In the genomic region with DNA sequence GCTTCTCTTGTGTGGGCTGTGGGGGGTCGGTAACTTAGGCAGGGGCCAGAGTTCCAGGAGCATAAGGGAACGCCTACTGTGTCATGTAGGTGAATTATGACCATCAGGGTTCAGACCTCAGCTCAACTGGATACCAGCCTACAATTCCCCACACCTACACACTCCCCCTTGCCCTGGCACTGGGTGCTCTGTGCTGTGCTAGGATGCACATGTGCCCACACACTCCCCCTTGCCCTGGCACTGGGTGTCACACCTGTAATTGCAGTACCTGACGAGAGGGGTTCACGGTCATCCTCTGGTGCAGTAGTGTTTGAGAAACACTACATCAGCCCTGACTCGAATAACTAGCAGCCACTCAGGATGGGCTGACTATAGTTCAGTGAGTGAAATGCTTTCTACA, we compare ENCODE assay signal across 22 mouse cellular contexts. TPM values are rescaled to one million over a fixed set of nuclear protein-coding genes. Genes with fewer than 3 reads are reported as not detected.
DNase-seq lines count a peak whose midpoint lies in the region; ATAC-seq lines count a peak whose summit lies in the region.
"Had no signal": no experiment of that assay in that cellular context is flagged by ENCODE, and none has a peak within 500 bp of the region (broad histone marks: within the 10 kb centered on the region; RNA-seq: fewer than 3 reads in every experiment).

No protein-coding gene starts in this region.

- 0 out of 2 replicates have a peak, but pooled peaks have one; percentile 24 for ATAC-seq in forebrain, embryonic 13.5 days
- ATAC-seq in hindbrain, embryonic 15.5 days (ENCODE audit: low FRiP score, low read depth), result 0 out of 2 replicates have a peak, but pooled peaks have one; percentile 30
- no peak for ATAC-seq in hindbrain, embryonic 11.5 days (ENCODE audit: low FRiP score)
- ATAC-seq in hindbrain, embryonic 16.5 days, result 0 out of 2 replicates have a peak, but pooled peaks have one; percentile 22
- ATAC-seq in neural tube, embryonic 12.5 days (ENCODE audit: low FRiP score, low read depth), result peak; percentile 59
- no peak for ATAC-seq in megakaryocyte progenitor cell, adult 5-6 weeks (replicated peaks; ENCODE audit: poor library complexity)
- ATAC-seq: CD4-positive, CD25-positive, alpha-beta regulatory T cell, adult 4 months; forebrain, embryonic 14.5 days; inflammation-experienced regulatory T-cells, adult 6 months had no signal

- H3K9me3 ChIP-seq in forebrain, embryonic 13.5 days (replicated peaks), result no peaks in the 10 kb centered on the region
- no peaks in the 10 kb centered on the region for H3K9me3 ChIP-seq in forebrain, embryonic 10.5 days
- no peaks in the 10 kb centered on the region for H3K9me3 ChIP-seq in hindbrain, embryonic 15.5 days
- H3K9me3 ChIP-seq in hindbrain, embryonic 11.5 days (ENCODE audit: control insufficient read depth, low read length), result no peaks in the 10 kb centered on the region
- no peaks in the 10 kb centered on the region for H3K9me3 ChIP-seq in hindbrain, embryonic 16.5 days (ENCODE audit: control insufficient read depth, low read length)
- H3K9me3 ChIP-seq in neural tube, embryonic 12.5 days, result no peaks in the 10 kb centered on the region
- H3K9me3 ChIP-seq: embryonic facial prominence, embryonic 12.5 days; G1E had no signal

- H3K27me3 ChIP-seq in forebrain, embryonic 13.5 days, result no peaks in the 10 kb centered on the region
- H3K27me3 ChIP-seq in forebrain, embryonic 10.5 days (ENCODE audit: poor library complexity, severe bottlenecking), result no peaks in the 10 kb centered on the region
- no peaks in the 10 kb centered on the region for H3K27me3 ChIP-seq in hindbrain, embryonic 15.5 days
- no peaks in the 10 kb centered on the region for H3K27me3 ChIP-seq in hindbrain, embryonic 11.5 days (ENCODE audit: control insufficient read depth, insufficient read depth, low read length)
- H3K27me3 ChIP-seq in hindbrain, embryonic 16.5 days (replicated peaks; ENCODE audit: control insufficient read depth, insufficient read depth, low read length), result no peaks in the 10 kb centered on the region
- no peaks in the 10 kb centered on the region for H3K27me3 ChIP-seq in neural tube, embryonic 12.5 days (replicated peaks)
- H3K27me3 ChIP-seq: embryonic facial prominence, embryonic 12.5 days had no signal

- H3K4me2 ChIP-seq in forebrain, embryonic 13.5 days, result no peak overlapping the region
- no peak overlapping the region for H3K4me2 ChIP-seq in hindbrain, embryonic 15.5 days
- H3K4me2 ChIP-seq in hindbrain, embryonic 11.5 days (replicated peaks; ENCODE audit: low read depth, low read length), result no peak overlapping the region
- H3K4me2 ChIP-seq in hindbrain, embryonic 16.5 days (ENCODE audit: low read length), result no peak overlapping the region
- no peak overlapping the region for H3K4me2 ChIP-seq in neural tube, embryonic 12.5 days (replicated peaks)
- H3K4me2 ChIP-seq: embryonic facial prominence, embryonic 12.5 days had no signal

- H3K4me3 ChIP-seq in forebrain, embryonic 13.5 days, result no peak overlapping the region
- no peak overlapping the region for H3K4me3 ChIP-seq in forebrain, embryonic 10.5 days
- no peak overlapping the region for H3K4me3 ChIP-seq in hindbrain, embryonic 15.5 days
- no peak overlapping the region for H3K4me3 ChIP-seq in hindbrain, embryonic 11.5 days (ENCODE audit: low read depth, low read length)
- no peak overlapping the region for H3K4me3 ChIP-seq in hindbrain, embryonic 16.5 days (ENCODE audit: low read length)
- H3K4me3 ChIP-seq in neural tube, embryonic 12.5 days, result no peak overlapping the region
- H3K4me3 ChIP-seq: embryonic facial prominence, embryonic 12.5 days had no signal

- DNase-seq in forebrain, embryonic 10.5 days (ENCODE audit: extremely low spot score, low spot score), result no peak
- no peak for DNase-seq in hindbrain, embryonic 11.5 days (ENCODE audit: low spot score)
- no peak for DNase-seq in adrenal gland, adult (ENCODE audit: inconsistent age in 2 of 2, low spot score in 1 of 2)
- DNase-seq: adrenal gland, postnatal 10 days; B cell, adult 2 months; cerebellum, adult 11 months; cerebellum, adult 8-10 months; cerebellum, postnatal 25 days; gastrocnemius, postnatal 36 days; heart, adult 11 months; heart, postnatal 10 days; heart, postnatal 4 days had no signal

- 0 out of 2 replicates have a peak, but pooled peaks cover 3% of the 10 kb centered on the region for H3K4me1 ChIP-seq in forebrain, embryonic 13.5 days
- peaks cover 10% of the 10 kb centered on the region; the same call in 1 of the 2 replicates for H3K4me1 ChIP-seq in forebrain, embryonic 10.5 days
- no peaks in the 10 kb centered on the region for H3K4me1 ChIP-seq in hindbrain, embryonic 15.5 days (replicated peaks)
- no peaks in the 10 kb centered on the region for H3K4me1 ChIP-seq in hindbrain, embryonic 11.5 days (replicated peaks; ENCODE audit: control insufficient read depth, insufficient read depth, low read length)
- no peaks in the 10 kb centered on the region for H3K4me1 ChIP-seq in hindbrain, embryonic 16.5 days (ENCODE audit: control insufficient read depth, insufficient read depth, low read depth, low read length)
- peaks cover 11% of the 10 kb centered on the region for H3K4me1 ChIP-seq in neural tube, embryonic 12.5 days
- H3K4me1 ChIP-seq: embryonic facial prominence, embryonic 12.5 days had no signal

- H3K36me3 ChIP-seq in forebrain, embryonic 13.5 days (ENCODE audit: poor library complexity, severe bottlenecking), result peaks cover 8% of the 10 kb centered on the region; the same call in 1 of the 2 replicates
- H3K36me3 ChIP-seq in forebrain, embryonic 10.5 days (replicated peaks), result no peaks in the 10 kb centered on the region
- peaks cover 25% of the 10 kb centered on the region; the same call in 1 of the 2 replicates for H3K36me3 ChIP-seq in hindbrain, embryonic 15.5 days
- H3K36me3 ChIP-seq in hindbrain, embryonic 11.5 days (ENCODE audit: control insufficient read depth, insufficient read depth, low read length), result no peaks in the 10 kb centered on the region
- H3K36me3 ChIP-seq in hindbrain, embryonic 16.5 days (ENCODE audit: control insufficient read depth, insufficient read depth, low read length), result peaks cover 9% of the 10 kb centered on the region
- H3K36me3 ChIP-seq in neural tube, embryonic 12.5 days, result peaks cover 8% of the 10 kb centered on the region

- no peak overlapping the region for H3K27ac ChIP-seq in forebrain, embryonic 13.5 days
- H3K27ac ChIP-seq in forebrain, embryonic 10.5 days, result no peak overlapping the region
- H3K27ac ChIP-seq in hindbrain, embryonic 15.5 days (replicated peaks), result no peak overlapping the region
- H3K27ac ChIP-seq in hindbrain, embryonic 11.5 days (ENCODE audit: low read depth, low read length), result no peak overlapping the region
- H3K27ac ChIP-seq in hindbrain, embryonic 16.5 days (ENCODE audit: low read depth, low read length), result no peak overlapping the region
- no peak overlapping the region for H3K27ac ChIP-seq in neural tube, embryonic 12.5 days
- H3K27ac ChIP-seq: embryonic facial prominence, embryonic 12.5 days had no signal

- no peak overlapping the region for H3K9ac ChIP-seq in forebrain, embryonic 13.5 days
- no peak overlapping the region for H3K9ac ChIP-seq in hindbrain, embryonic 15.5 days
- no peak overlapping the region for H3K9ac ChIP-seq in hindbrain, embryonic 11.5 days (ENCODE audit: low read depth, low read length)
- no peak overlapping the region for H3K9ac ChIP-seq in hindbrain, embryonic 16.5 days (ENCODE audit: low read depth, low read length)
- H3K9ac ChIP-seq in neural tube, embryonic 12.5 days, result no peak overlapping the region
- H3K9ac ChIP-seq: embryonic facial prominence, embryonic 12.5 days had no signal

- WGBS in forebrain, embryonic 13.5 days, result 81% methylated on average over 5 of the region's 5 CpGs
- 83% methylated on average over 5 of the region's 5 CpGs for WGBS in forebrain, embryonic 10.5 days
- WGBS in hindbrain, embryonic 15.5 days, result 74% methylated on average over 5 of the region's 5 CpGs
- 65% methylated on average over 5 of the region's 5 CpGs for WGBS in hindbrain, embryonic 11.5 days
- WGBS in hindbrain, embryonic 16.5 days, result 68% methylated on average over 5 of the region's 5 CpGs
- 58% methylated on average over 5 of the region's 5 CpGs for WGBS in neural tube, embryonic 12.5 days

RNA-seq across cellular contexts. Expression of a gene that starts 24.8 kb away (rescaled TPM):
- polyA plus RNA-seq in forebrain, embryonic 13.5 days (2015; fragmentation: Nextera tagmentation; extraction: Ambion mirVana), result 2.5 and 2.6 TPM in 2 replicates
- polyA plus RNA-seq in forebrain, embryonic 10.5 days (2016; fragmentation: Nextera tagmentation; extraction: Ambion mirVana), result 0.86 and 1.1 TPM in 2 replicates
- polyA plus RNA-seq in hindbrain, embryonic 15.5 days (2015; fragmentation: Nextera tagmentation; extraction: Ambion mirVana), result 3.4 and 4.2 TPM in 2 replicates
- 1.3 and 1.4 TPM in 2 replicates for polyA plus RNA-seq in hindbrain, embryonic 11.5 days (2014; fragmentation: Nextera tagmentation; extraction: Ambion mirVana)
- 3.0 and 3.9 TPM in 2 replicates for polyA plus RNA-seq in hindbrain, embryonic 16.5 days (2015; fragmentation: Nextera tagmentation; extraction: Ambion mirVana)
- 2.8 and 3.1 TPM in 2 replicates for polyA plus RNA-seq in neural tube, embryonic 12.5 days (2016; fragmentation: Nextera tagmentation; extraction: Ambion mirVana)
- 2.0 and 4.5 TPM in 2 replicates for total RNA-seq in megakaryocyte progenitor cell, adult 5-6 weeks (2015)
- total RNA-seq in megakaryocyte progenitor cell, adult 5-6 weeks (2017), result 2.5 and 4.1 TPM in 2 replicates

RNA-seq across cellular contexts. Expression of a gene that starts 43.6 kb away (rescaled TPM):
- 45.5 and 46.4 TPM in 2 replicates for polyA plus RNA-seq in forebrain, embryonic 13.5 days (2015; fragmentation: Nextera tagmentation; extraction: Ambion mirVana)
- 28.7 and 28.8 TPM in 2 replicates for polyA plus RNA-seq in forebrain, embryonic 10.5 days (2016; fragmentation: Nextera tagmentation; extraction: Ambion mirVana)
- 34.3 and 34.5 TPM in 2 replicates for polyA plus RNA-seq in hindbrain, embryonic 15.5 days (2015; fragmentation: Nextera tagmentation; extraction: Ambion mirVana)
- polyA plus RNA-seq in hindbrain, embryonic 11.5 days (2014; fragmentation: Nextera tagmentation; extraction: Ambion mirVana), result 27.7 and 29.4 TPM in 2 replicates
- polyA plus RNA-seq in hindbrain, embryonic 16.5 days (2015; fragmentation: Nextera tagmentation; extraction: Ambion mirVana), result 36.1 and 41.3 TPM in 2 replicates
- 33.2 and 35.7 TPM in 2 replicates for polyA plus RNA-seq in neural tube, embryonic 12.5 days (2016; fragmentation: Nextera tagmentation; extraction: Ambion mirVana)
- 7.7 and 12.8 TPM in 2 replicates for total RNA-seq in megakaryocyte progenitor cell, adult 5-6 weeks (2015)
- 7.2 and 7.6 TPM in 2 replicates for total RNA-seq in megakaryocyte progenitor cell, adult 5-6 weeks (2017)

Comparison
In these comparisons a context has a peak if more than half of its experiments do, and no peak if none do; other contexts are left out.
1. ATAC-seq: peak in forebrain, embryonic 13.5 days (single experiment), hindbrain, embryonic 15.5 days (single experiment), hindbrain, embryonic 16.5 days (single experiment) and neural tube, embryonic 12.5 days (single experiment); none in hindbrain, embryonic 11.5 days (single experiment) and megakaryocyte progenitor cell, adult 5-6 weeks (single experiment).